Mouse (Mus musculus): ENCODE results near the gene Mob2.
A peak's percentile ranks its signal among the peaks of the same experiment; 100 is the strongest.

Mob2 gene

DNA sequence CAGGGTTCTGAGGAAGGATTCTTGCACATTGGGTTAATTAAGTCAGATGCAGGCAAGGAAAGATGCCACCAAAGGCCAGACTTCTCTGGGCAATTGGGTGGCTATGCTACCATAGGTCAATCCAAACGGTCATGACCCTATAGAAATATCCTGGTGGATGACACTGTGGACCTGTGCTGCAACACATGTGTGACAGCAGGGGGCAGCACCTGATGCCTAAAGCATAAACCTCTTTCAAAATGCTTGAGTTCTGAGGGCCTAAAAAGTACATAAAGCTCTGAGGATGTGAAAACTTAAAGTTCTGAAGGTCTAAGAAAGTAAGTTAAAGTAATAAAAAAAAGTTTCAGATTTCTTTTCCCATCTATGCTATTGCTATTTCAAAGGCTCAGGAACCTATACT is 44.3 kb downstream of the Mob2 start:
- DNase-seq, result peak; percentile 77

DNA sequence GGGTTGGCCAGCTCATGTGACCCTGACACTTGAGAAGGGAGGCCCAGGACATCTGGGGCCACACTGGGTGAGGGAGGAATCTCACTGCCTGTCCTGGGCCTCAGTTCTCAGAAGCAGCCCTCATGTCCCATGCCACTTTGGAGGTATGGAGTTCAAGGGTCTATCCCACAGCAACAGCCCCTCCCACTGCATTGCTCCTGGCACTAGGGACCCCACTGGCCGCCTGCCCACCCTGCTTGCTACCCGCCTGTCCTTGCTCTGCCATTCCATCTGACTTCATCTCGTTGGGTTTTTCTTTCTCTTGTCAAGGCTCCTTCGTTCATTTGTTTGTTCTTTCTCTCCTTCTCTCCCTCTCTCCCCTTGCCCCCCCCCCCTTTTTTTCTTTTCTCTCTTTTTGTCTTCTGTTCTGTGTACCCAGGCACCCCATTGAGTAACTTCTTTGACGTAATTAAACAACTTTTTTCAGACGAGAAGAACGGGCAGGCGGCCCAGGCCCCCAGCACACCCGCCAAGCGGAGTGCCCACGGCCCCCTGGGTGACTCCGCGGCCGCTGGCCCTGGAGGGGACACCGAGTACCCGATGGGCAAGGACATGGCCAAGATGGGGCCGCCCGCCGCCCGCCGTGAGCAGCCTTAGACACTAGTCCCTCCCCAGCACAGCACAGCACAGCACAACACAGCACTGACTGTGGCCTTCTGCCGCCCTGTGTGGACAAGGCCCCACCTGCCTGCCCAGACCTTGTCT is 59.1 kb downstream of the Mob2 start:
- DNase-seq, result peak; percentile 11

DNA sequence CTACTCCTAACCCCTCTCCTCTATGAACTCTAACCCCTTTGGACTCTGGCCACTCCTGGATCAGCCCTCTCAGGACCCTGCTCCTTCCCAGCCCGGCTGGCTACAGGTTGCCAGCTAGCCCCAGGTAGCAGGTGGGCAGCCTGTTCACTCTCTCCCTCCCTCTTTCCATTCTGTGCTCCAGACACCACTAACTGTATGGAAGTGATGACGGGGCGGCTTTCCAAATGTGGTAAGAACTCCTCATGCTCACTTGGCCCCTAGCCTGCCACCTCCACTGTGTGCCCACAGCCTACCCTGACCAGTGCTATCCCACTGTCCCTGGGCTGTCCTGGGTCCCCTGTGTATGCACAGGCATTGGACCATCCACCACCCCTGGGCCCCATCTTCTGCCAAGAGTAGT is 60.2 kb downstream of the Mob2 start:
- no peak for DNase-seq

DNA sequence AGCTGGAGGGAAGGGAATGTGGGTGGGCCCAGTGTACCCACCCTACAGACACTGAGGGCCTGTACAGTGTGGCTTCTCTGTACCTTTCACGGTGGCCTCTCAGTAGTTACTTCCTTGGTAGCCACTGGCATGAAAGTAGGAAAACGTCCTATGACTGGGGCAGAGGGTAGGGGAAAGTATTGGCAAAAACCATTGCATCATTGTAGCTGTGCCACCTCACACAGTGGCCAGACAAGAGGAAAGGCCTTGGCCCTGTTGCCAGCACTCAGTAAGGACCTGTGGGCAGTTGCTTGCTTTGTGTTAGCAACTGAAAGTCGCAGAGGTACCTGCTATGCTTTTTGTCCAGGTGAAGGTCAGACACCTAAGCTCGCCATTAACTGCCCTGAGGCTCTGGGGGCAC is 66.7 kb downstream of the Mob2 start:
- DNase-seq, result no peak

DNA sequence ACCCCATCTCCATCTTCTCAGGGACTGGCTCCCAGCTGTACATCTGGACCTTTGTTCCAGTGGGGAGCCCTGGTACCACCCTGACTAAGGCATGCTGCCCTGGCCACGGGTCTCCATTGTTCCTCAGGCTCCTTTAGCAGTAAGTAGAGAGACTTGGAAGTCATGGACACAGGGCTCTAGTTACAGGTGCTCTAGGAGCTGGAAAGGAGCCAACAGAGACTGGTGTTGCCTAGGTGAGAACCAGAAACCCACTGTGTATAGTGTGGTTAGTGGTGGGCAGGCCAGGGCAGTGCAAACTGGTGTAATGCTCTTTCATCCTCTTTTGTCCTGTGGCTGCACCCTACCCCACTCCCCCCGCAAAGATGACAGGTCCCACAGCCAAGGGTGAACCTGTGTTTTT is 69.7 kb downstream of the Mob2 start:
- DNase-seq, result no peak

DNA sequence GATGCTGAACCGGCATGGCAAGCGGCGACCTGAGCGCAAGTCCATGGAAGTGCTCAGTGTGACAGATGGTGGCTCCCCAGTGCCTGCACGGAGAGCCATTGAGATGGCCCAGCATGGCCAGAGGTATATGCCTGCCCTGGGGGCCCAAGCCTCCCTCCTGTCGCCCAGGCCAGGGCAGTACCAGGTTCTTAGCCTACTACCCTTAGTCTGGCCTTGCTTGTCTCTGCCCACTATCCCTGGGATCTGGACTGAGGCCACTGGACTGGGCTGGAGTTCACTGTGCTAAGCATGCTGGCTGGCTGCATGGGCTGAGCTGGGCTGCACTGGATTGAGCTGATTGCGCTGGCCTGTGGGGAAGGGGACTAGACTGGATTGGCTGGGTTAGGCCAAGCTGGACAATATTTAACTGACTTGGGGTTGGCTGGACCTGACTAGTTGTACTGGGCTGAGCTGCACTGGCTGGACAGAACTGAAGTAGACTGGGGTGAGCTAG is 72.5 kb downstream of the Mob2 start:
- no peak for DNase-seq

DNA sequence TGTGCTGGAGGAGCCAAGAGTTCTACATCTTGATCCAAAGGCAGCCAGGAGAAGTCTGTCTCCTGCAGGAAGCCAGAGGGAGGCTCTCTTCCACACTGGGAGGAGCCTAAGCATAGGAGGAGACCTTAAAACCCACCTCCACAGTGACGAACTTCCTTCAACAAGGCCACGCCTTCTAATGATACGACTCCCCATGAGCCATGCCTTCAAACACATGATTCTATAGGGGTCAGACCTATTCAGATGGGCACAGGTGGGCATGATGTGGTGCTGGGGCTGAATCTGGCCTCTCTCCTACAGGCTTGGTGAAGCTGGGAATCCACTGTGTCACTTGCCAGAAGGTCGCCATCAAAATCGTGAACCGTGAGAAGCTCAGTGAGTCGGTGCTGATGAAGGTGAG is 79.6 kb downstream of the Mob2 start:
- DNase-seq, result no peak

DNA sequence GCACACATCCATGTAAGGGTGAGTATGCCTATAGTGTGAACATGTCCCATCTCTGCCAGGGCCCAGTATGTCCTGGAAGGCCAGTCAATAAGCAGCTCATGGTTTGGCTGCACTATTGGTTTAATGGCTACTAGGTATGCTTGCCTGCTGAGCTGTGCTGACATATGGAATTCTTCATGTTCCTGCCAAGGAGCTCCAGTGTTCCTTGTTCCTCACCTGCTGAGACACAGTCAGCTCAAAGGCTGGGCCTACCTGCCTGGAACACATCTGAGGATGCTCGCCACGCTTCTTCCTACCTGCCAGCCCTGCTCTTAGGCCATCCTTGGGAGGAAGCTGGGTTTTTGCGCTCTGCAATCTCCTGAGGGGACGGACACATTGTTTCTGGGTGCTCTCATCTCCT is 81.6 kb downstream of the Mob2 start:
- DNase-seq, result no peak

DNA sequence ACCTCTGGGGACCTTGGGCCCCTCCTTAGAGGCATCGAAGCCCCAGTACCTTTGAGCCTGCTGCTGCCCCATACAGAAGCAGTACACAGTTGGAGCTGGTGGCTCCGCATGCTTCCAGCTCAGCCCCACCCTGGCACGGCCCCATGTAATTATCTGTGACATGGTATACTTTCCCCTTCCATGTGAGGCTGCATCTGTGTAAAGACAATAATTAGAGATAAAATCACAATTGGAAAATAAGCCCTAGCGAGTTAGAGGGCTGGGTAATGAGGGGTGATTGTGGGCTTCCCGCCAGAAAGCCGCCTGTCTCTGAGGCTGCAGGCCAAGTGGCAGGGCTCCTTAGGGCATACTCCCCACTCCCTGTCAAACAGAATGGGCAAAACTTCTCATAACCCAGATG is 82.9 kb downstream of the Mob2 start:
- DNase-seq, result no peak

DNA sequence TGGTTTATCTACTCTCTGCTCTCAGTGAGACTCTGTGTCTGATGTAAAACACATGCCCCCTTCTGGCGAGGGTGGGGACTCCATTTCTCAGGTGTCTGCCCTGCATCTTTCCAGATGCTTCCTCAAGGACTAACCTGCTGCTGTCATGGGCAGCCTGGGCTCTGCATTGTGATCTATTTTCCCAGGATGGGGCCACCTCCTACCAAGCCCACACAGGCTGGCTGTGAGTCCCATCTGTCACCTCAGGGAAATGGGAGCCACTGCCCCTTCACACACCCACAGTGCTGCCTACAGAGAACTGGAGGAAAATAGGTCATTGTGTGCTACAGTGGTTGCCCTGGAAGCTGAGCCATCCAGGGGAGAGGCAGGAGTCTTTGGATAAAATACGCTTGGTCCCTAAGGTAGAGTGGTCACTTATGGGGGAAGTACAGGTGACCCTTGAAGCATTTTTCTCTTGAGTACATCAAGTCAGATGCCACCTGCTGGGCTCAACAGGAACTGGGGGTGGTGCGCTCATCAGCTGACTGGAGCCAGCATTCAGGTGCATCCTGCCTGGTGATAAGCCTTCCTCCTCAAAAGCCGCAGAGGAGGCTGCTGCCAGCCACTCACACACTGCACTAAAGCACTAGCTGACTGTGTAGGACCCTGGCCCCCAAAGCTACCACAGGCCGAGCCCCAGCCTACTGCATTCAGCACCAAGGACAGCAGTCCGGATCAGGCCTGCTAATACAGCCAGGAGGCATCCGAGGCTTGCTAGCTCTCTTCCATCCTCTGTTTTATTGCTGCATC is 87.8 kb downstream of the Mob2 start:
- DNase-seq, result no peak

DNA sequence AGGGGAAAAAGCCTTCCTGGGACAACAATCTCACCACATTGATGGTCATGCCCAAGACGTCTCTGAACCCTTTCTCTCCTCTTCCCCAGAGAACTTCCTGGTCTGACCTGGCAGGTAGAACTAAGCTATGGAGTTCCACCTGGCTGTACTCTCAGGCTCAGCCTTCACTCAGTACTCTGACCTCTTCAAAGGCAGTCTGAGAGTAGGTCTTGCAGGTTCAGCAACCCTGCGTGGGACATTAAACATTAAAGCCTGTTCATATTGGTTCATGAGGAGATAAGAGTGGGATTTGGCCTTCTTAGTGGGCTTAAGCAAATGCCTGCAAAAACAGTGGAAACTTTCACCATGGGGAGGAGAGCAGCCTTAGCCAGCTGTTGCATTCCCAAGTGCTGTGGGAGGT is 94.6 kb downstream of the Mob2 start:
- DNase-seq, result no peak

DNA sequence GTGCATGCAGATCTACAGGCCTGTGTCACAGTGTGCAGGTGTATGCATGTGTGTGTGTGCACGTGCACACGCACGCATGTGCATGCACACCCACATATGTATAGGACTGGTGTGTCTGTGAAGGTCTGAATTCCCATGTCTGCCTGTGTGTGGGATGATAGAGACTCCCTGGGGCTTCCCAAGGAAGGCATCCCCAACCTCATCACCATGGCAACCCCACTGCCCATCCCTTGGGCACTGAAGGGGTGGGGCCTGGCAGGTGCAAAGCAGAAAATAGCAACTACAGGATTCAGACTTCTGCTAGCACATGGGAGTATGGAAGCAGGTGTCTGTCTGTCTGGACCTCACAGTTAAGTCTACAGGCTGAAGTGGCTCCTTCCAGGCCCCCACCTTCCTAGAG is 98.3 kb downstream of the Mob2 start:
- no peak for DNase-seq

DNA sequence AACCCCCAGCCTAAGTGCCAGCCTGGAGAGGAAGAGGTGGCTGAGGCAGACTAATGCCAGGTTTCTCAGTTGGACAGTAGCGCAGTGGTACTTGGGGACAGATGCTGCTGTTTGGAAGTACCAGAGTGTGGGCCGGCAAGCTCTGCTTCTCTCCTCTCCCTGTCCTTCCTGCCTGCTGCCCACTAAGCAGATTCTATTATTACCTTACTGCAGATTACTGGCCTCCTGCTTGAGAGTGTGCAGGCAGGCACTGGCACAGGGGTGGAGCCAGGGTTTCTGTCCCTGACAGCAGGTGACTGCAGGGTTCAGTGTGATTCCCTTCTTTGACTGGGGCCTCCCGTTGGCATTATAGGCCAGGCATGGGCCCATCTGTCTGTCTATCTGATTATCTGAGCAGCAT is 99.4 kb downstream of the Mob2 start:
- DNase-seq, result no peak

DNA sequence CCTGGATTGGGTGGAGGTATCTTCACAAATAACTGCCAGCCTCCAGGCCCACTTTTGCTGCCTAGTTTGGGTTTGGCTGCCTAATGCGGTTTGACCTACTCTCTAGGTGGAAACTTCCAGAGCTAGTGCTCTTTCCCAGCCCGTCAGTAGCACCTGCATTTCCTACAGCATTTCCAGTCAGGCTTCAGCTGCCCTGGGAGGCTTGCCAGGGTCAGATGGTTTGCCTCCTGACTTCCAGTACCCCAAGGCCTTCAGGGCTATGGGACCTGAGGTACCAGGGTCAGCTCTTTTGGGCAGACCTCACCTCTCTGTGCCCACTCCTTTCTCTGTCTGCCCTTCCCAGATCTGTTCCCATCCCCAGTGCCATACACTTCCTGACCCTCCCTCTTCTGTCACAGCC is 99.9 kb downstream of the Mob2 start:
- DNase-seq, result no peak

DNA sequence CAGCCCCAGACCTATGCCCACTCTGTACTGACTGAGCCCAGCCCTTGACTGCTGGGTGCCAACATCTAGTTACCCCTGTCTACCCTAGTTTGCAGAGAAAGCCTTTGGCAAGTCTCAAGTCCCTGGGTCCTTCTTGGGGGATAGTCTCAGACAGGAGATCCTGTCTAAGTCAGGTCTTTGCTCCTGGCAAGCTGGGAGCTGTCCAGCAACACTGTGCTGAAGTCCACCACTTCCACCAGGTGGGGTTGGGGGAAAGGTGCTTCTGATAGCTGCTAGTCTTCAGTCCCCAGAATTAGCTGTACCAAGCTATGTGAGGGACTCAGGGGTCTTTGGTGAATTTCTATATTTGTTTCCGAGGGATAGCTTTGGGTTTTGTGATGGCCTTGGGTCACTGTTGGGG is 101.7 kb downstream of the Mob2 start:
- no peak for DNase-seq

All from lung, postnatal 36 days (tissue).